Mouse (Mus musculus): ENCODE measurements around the gene Immp2l. TPM values are rescaled to one million over a fixed set of nuclear protein-coding genes. Genes with fewer than 3 reads are reported as not detected.

Immp2l gene
- total RNA-seq, 2 experiments from 2014 or later = 6.3 to 9.6 TPM

- no peak for DNase-seq
These were observed 844.4 kb downstream of the Immp2l start for GRCm38 (mm10) chr12:41868317-41868716.

- no peak for DNase-seq
These were observed 850.1 kb downstream of the Immp2l start for GRCm38 (mm10) chr12:41874015-41874414.

- DNase-seq = peak in 1 of 2 experiments; percentile 13
These were observed 853.5 kb downstream of the Immp2l start for GRCm38 (mm10) chr12:41877292-41877959.

- DNase-seq = no peak
These were observed 854.6 kb downstream of the Immp2l start for GRCm38 (mm10) chr12:41878493-41878892.

GRCm38 (mm10) chr12:41878972-41879371 lies 855.1 kb downstream of the Immp2l start:
- no peak for DNase-seq

- DNase-seq = no peak
These were observed 855.5 kb downstream of the Immp2l start for GRCm38 (mm10) chr12:41879412-41879811.

- no peak for DNase-seq
These were observed 856.9 kb downstream of the Immp2l start for GRCm38 (mm10) chr12:41880833-41881232.

GRCm38 (mm10) chr12:41908011-41908410 lies 884.1 kb downstream of the Immp2l start:
- DNase-seq = no peak

- DNase-seq = no peak
These were observed 887.7 kb downstream of the Immp2l start for GRCm38 (mm10) chr12:41911626-41912025.

GRCm38 (mm10) chr12:41937751-41938150 lies 913.9 kb downstream of the Immp2l start:
- DNase-seq = no peak

- DNase-seq = no peak
These were observed 918.0 kb downstream of the Immp2l start for GRCm38 (mm10) chr12:41941853-41942252.

- no peak for DNase-seq
These were observed 920.3 kb downstream of the Immp2l start for GRCm38 (mm10) chr12:41944079-41944672.

GRCm38 (mm10) chr12:41946536-41946935 lies 922.6 kb downstream of the Immp2l start:
- no peak for DNase-seq

- DNase-seq = no peak
These were observed 925.5 kb downstream of the Immp2l start for GRCm38 (mm10) chr12:41949409-41949808.

GRCm38 (mm10) chr12:41949841-41950241 lies 926.0 kb downstream of the Immp2l start:
- peak; percentile 6 to 14 for DNase-seq

GRCm38 (mm10) chr12:41950726-41951125 lies 926.8 kb downstream of the Immp2l start:
- DNase-seq = no peak

GRCm38 (mm10) chr12:41961038-41961437 lies 937.1 kb downstream of the Immp2l start:
- DNase-seq = no peak

GRCm38 (mm10) chr12:41991408-41991807 lies 967.5 kb downstream of the Immp2l start:
- no peak for DNase-seq

All from layer of hippocampus, postnatal 36 days (tissue).